Mouse (Mus musculus) heart, embryonic 14.5 days (tissue): ENCODE results near the gene Npy. TPM values are rescaled to one million over a fixed set of nuclear protein-coding genes. Genes with fewer than 3 reads are reported as not detected.

Experiments
- ATAC-seq: fragments of 200-750 bp; cut with Nextera tagmentation; 2 replicates; pipeline ENCODE4 v1.8.0; 2017; ENCODE audit warnings: low read depth, moderate TSS enrichment; ENCODE audit not compliant: insufficient number of reproducible peaks, insufficient read depth, low FRiP score
- H3K27ac ChIP-seq, 2 experiments: fragments of 200-500 bp in 1 of 2; fragments of 300-500 bp in 1 of 2; sonication (generic) in 1 of 2; replicated peaks in 1 of 2; 2 replicates each; pipeline ENCODE4 v1.5.1; 2012 to 2014; ENCODE audit warnings: low read depth in 2 of 2, low read length in 2 of 2, control low read depth in 1 of 2, mild to moderate bottlenecking in 1 of 2, mixed read lengths in 1 of 2; ENCODE audit not compliant: control insufficient read depth in 1 of 2, insufficient read depth in 1 of 2
- H3K27me3 ChIP-seq: fragments of 300-500 bp; sonication (generic); 2 replicates; pipeline ENCODE4 v1.6.1; 2014; ENCODE audit warnings: mild to moderate bottlenecking, low read length, control low read depth; ENCODE audit not compliant: control insufficient read depth, insufficient read depth
- H3K36me3 ChIP-seq: fragments of 300-500 bp; sonication (generic); 2 replicates; pipeline ENCODE4 v1.6.1; 2014; ENCODE audit warnings: mild to moderate bottlenecking, control low read depth, low read length, mixed read lengths; ENCODE audit not compliant: control insufficient read depth, insufficient read depth
- H3K4me1 ChIP-seq, 2 experiments: fragments of 200-500 bp in 1 of 2; fragments of 300-500 bp in 1 of 2; sonication (generic) in 1 of 2; 2 replicates each; pipeline ENCODE4 v1.6.1; 2012 to 2014; ENCODE audit warnings: low read length in 2 of 2, control low read depth in 1 of 2, mixed read lengths in 1 of 2; ENCODE audit not compliant: control insufficient read depth in 2 of 2, insufficient read depth in 2 of 2
- H3K4me2 ChIP-seq: fragments of 300-500 bp; sonication (generic); 2 replicates; pipeline ENCODE4 v1.6.1; 2014; ENCODE audit warnings: mild to moderate bottlenecking, low read length
- H3K4me3 ChIP-seq, 2 experiments: fragments of 200-500 bp in 1 of 2; fragments of 300-500 bp in 1 of 2; sonication (generic) in 1 of 2; 2 replicates each; pipeline ENCODE4 v1.5.1; 2012 to 2014; ENCODE audit warnings: low read length in 2 of 2, mild to moderate bottlenecking in 2 of 2, control low read depth in 1 of 2, low read depth in 1 of 2, moderate library complexity in 1 of 2; ENCODE audit not compliant: control insufficient read depth in 1 of 2, insufficient read depth in 1 of 2
- H3K9ac ChIP-seq: fragments of 300-500 bp; sonication (generic); 2 replicates; pipeline ENCODE4 v1.6.1; 2014; ENCODE audit warnings: mild to moderate bottlenecking, low read length
- H3K9me3 ChIP-seq: fragments of 300-500 bp; sonication (generic); 2 replicates; pipeline ENCODE4 v1.6.1; 2016; ENCODE audit warnings: low read length, control low read depth; ENCODE audit not compliant: control insufficient read depth
- WGBS: fragments of 180-500 bp; shearing (Covaris S2); extraction: QIAGEN DNeasy Blood & Tissue Kit; methylation state at CpG from one replicate; pipeline ENCODE4 v1.1.7; 2014; 5-methylcytosine and 5-hydroxymethylcytosine counted together
- polyA plus RNA-seq: library from polyadenylated mRNA; unstranded; fragments of >200 nt; fragmentation: Nextera tagmentation; extraction: Ambion mirVana; gene quantifications from 2 replicates; pipeline ENCODE4 v1.2.1, GENCODE M21; 2014

Gene Npy
- polyA plus RNA-seq, 1 experiment from 2014 or later: 2.2 TPM

GRCm38 (mm10) chr6:49823821-49824220 is 1.3 kb downstream of the Npy start:
- WGBS: 20% methylated on average over 2 of the region's 2 CpGs
- no peak overlapping the region for H3K4me2 ChIP-seq
- H3K9me3 ChIP-seq: no peaks in the 10 kb centered on the region
- H3K4me1 ChIP-seq: no peaks in the 10 kb centered on the region; a peak in 1 of 4 replicates
- H3K27me3 ChIP-seq: peaks cover 58% of the 10 kb centered on the region
- no peaks in the 10 kb centered on the region for H3K36me3 ChIP-seq
- no peak overlapping the region for H3K9ac ChIP-seq
- no peak for ATAC-seq
- H3K4me3 ChIP-seq: no peak overlapping the region
- H3K27ac ChIP-seq: no peak overlapping the region

DNA sequence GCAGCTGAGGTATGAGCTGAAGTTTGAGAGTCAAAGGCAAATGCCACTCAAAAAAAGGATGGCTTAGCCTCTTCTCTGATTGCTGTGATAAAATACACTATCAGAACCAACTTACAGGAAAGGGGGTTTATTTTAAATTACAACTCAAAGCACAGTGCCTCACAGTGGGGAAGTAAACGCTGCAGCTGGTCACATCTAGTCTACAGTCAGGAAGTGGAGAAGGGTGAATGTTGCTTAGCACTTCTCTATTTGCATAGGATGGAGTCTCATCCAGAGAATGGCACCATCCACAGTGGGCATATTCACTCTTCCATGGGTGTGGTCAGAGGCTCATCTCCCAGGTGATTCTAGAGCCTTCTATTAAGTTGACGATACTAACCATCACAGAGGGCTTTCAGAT is 9.1 kb downstream of the Npy start:
- Histone ChIP-seq H3K4me2 (no peak overlapping the region), H3K27me3 (peaks cover 5% of the 10 kb centered on the region), H3K9me3 (no peaks in the 10 kb centered on the region), H3K36me3 (no peaks in the 10 kb centered on the region), H3K4me3 (no peak overlapping the region), H3K4me1 (no peaks in the 10 kb centered on the region), H3K9ac (no peak overlapping the region), H3K27ac (no peak overlapping the region)
- ATAC-seq: no peak
- WGBS: 76% methylated on average over 2 of the region's 2 CpGs

- no peak overlapping the region for H3K4me2 ChIP-seq
- no peaks in the 10 kb centered on the region for H3K36me3 ChIP-seq
- ATAC-seq: no peak
- H3K9ac ChIP-seq: no peak overlapping the region
- WGBS: 61% methylated on average over 2 of the region's 2 CpGs
- H3K4me1 ChIP-seq: no peaks in the 10 kb centered on the region
- no peaks in the 10 kb centered on the region for H3K27me3 ChIP-seq
- H3K27ac ChIP-seq: no peak overlapping the region
- H3K4me3 ChIP-seq: no peak overlapping the region
- H3K9me3 ChIP-seq: no peaks in the 10 kb centered on the region
These were observed 34.3 kb downstream of the Npy start for GRCm38 (mm10) chr6:49856830-49857229.

- H3K4me2 ChIP-seq: no peak overlapping the region
- H3K4me1 ChIP-seq: no peaks in the 10 kb centered on the region
- WGBS: 63% methylated on average over 6 of the region's 6 CpGs
- no peak overlapping the region for H3K9ac ChIP-seq
- H3K27ac ChIP-seq: no peak overlapping the region
- ATAC-seq: no peak
- H3K36me3 ChIP-seq: no peaks in the 10 kb centered on the region
- no peaks in the 10 kb centered on the region for H3K9me3 ChIP-seq
- H3K27me3 ChIP-seq: no peaks in the 10 kb centered on the region
- H3K4me3 ChIP-seq: no peak overlapping the region
These were observed 45.1 kb downstream of the Npy start for GRCm38 (mm10) chr6:49867571-49867970.

- H3K9ac ChIP-seq: no peak overlapping the region
- no peaks in the 10 kb centered on the region for H3K36me3 ChIP-seq
- H3K27ac ChIP-seq: no peak overlapping the region
- ATAC-seq: no peak
- no peaks in the 10 kb centered on the region for H3K9me3 ChIP-seq
- no peaks in the 10 kb centered on the region for H3K27me3 ChIP-seq
- H3K4me1 ChIP-seq: peaks cover 0 to 2% of the 10 kb centered on the region in 2 experiments; a peak in 2 of 4 replicates
- no peak overlapping the region for H3K4me2 ChIP-seq
- no peak overlapping the region for H3K4me3 ChIP-seq
- 87% methylated on average over 6 of the region's 6 CpGs for WGBS
These were observed 48.6 kb downstream of the Npy start for GRCm38 (mm10) chr6:49871071-49871470.

- Histone ChIP-seq H3K27me3 (no peaks in the 10 kb centered on the region), H3K4me1 (peaks cover 0 to 2% of the 10 kb centered on the region in 2 experiments; a peak in 2 of 4 replicates), H3K27ac (no peak overlapping the region), H3K36me3 (no peaks in the 10 kb centered on the region), H3K4me2 (no peak overlapping the region), H3K4me3 (no peak overlapping the region), H3K9ac (no peak overlapping the region), H3K9me3 (no peaks in the 10 kb centered on the region)
- 76% methylated on average over 1 of the region's 1 CpGs for WGBS
- ATAC-seq: no peak
These were observed 51.0 kb downstream of the Npy start for GRCm38 (mm10) chr6:49873556-49873955.

GRCm38 (mm10) chr6:49875160-49875559 is 52.6 kb downstream of the Npy start:
- Histone ChIP-seq H3K4me1 (peaks cover 0 to 2% of the 10 kb centered on the region in 2 experiments; a peak in 2 of 4 replicates), H3K27ac (no peak overlapping the region), H3K4me3 (no peak overlapping the region), H3K27me3 (no peaks in the 10 kb centered on the region), H3K9ac (no peak overlapping the region), H3K9me3 (no peaks in the 10 kb centered on the region), H3K36me3 (no peaks in the 10 kb centered on the region), H3K4me2 (no peak overlapping the region)
- 74% methylated on average over 2 of the region's 2 CpGs for WGBS
- ATAC-seq: no peak

DNA sequence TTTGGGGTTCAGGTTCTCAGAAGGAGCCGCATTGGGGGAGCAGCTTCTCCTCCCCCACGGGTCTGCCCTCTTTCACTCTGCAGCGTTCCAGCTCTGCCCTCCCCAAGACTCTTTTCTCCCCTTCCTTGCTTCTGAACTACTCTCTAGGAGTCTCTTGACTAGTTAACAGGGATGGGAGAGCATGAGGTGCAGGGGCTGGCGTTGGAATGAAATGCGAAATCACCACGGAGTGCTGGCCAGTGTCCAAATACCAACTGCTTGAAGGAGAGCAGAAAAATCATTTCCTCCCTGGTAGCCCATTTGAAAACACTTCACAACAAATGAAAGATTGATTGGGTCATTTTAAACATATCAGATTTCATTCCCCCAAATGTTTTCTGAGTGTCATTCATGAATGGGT is 53.3 kb downstream of the Npy start:
- no peaks in the 10 kb centered on the region for H3K27me3 ChIP-seq
- H3K4me1 ChIP-seq: peaks cover 0 to 2% of the 10 kb centered on the region in 2 experiments; a peak in 2 of 4 replicates
- H3K4me3 ChIP-seq: no peak overlapping the region
- ATAC-seq: no peak
- H3K36me3 ChIP-seq: no peaks in the 10 kb centered on the region
- no peaks in the 10 kb centered on the region for H3K9me3 ChIP-seq
- H3K27ac ChIP-seq: no peak overlapping the region
- WGBS: 51% methylated on average over 6 of the region's 6 CpGs
- no peak overlapping the region for H3K4me2 ChIP-seq
- no peak overlapping the region for H3K9ac ChIP-seq
